Mouse (Mus musculus) olfactory bulb, adult 2 months (tissue): ENCODE results near the gene Eef1akmt2.

Experiments used
- CTCF ChIP-seq: fragments of 200-500 bp; IDR thresholded peaks from 2 replicates; pipeline ENCODE4 v1.5.1; 2012; ENCODE audit warnings: low read depth, mild to moderate bottlenecking, low read length, moderate library complexity; ENCODE audit not compliant: insufficient read depth
- POLR2A ChIP-seq: fragments of 200-500 bp; IDR thresholded peaks from 2 replicates; pipeline ENCODE4 v1.6.1; 2012; ENCODE audit warnings: mild to moderate bottlenecking, low read depth, low read length, moderate library complexity; ENCODE audit not compliant: insufficient read depth

DNA sequence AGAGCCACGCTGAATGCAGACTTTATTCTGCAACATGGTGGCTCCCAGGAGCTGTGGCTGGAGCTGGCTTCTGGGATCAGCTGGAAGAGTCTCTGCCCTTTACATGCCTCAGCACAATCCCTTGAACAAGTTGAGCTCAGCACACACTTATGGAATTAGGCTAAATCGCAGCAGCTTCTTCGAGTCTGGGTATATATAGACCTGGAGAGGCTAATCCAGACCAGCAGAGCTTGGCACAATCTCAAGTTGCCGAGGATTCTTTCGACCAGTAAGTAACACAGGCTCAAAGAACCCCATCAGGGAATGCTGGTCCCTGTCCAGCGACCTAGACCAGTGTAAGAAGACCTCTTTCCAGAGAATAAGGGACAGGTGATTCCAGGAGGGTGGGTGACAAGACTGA lies 70.6 kb downstream of the Eef1akmt2 start:
- no peak for TF ChIP-seq CTCF
- no peak for TF ChIP-seq POLR2A
